Mouse (Mus musculus): ENCODE measurements around the gene Gm5269. TPM values are rescaled to one million over a fixed set of nuclear protein-coding genes. Genes with fewer than 3 reads are reported as not detected.

Gm5269 gene
- not detected in 2 replicates for polyA plus RNA-seq (2012; rRNA removed)

DNA sequence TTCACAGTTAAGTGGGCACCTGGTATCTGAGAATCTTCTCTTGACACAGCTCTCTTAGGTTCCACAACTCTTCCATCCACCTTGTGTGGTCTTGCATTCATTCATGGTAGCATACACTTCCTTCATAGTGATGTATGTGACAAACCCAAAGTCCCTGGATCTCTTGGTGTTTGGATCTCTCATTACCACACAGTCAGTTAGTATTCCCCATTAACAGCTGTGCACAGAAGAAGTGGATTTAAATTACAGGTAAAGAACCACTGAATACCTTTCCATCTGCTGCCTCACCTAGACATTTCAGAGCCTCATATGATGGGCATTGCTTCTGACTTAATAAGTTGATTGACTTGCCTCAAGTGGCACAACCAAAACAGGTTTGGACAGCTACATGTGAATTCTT lies at the start of gene Gm5269:
Gene Gm5269 (minus strand): TSS at position 101 of the 400 bp plus-strand sequence.
- no peak for DNase-seq (ENCODE audit: low read depth, low spot score)

DNA sequence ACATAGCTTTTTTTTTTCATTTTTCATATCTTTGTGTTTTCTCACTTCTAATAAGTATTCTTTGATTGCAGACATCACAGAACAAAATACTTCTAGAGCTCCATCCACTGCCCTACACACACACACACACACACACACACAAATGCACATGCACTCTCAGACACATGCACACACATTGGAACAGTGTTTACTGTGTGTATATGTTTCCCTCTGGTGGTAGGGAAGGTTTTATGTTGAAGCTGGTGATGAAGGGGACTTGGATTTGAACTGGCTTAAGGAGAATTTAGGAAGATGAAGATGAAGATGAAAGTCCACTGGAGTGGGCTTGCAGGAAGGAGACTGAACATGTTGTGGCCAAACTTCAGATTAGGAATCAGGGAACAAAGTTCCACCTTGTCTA lies 41.1 kb upstream of the Gm5269 start:
- no peak for DNase-seq (ENCODE audit: low read depth, low spot score)

GRCm38 (mm10) chr1:45926911-45927310 lies 36.8 kb upstream of the Gm5269 start:
- WGBS, result 74% methylated on average over 3 of the region's 3 CpGs
- DNase-seq (ENCODE audit: low read depth, low spot score), result no peak

- 55% methylated on average over 9 of the region's 9 CpGs for WGBS
- no peak for DNase-seq (ENCODE audit: low read depth, low spot score)
Observed at GRCm38 (mm10) chr1:45926393-45926763, 36.3 kb upstream of the Gm5269 start, which contains the start of gene Slc40a1. TSS of gene Slc40a1 (minus strand) at chr1:45926523.

DNA sequence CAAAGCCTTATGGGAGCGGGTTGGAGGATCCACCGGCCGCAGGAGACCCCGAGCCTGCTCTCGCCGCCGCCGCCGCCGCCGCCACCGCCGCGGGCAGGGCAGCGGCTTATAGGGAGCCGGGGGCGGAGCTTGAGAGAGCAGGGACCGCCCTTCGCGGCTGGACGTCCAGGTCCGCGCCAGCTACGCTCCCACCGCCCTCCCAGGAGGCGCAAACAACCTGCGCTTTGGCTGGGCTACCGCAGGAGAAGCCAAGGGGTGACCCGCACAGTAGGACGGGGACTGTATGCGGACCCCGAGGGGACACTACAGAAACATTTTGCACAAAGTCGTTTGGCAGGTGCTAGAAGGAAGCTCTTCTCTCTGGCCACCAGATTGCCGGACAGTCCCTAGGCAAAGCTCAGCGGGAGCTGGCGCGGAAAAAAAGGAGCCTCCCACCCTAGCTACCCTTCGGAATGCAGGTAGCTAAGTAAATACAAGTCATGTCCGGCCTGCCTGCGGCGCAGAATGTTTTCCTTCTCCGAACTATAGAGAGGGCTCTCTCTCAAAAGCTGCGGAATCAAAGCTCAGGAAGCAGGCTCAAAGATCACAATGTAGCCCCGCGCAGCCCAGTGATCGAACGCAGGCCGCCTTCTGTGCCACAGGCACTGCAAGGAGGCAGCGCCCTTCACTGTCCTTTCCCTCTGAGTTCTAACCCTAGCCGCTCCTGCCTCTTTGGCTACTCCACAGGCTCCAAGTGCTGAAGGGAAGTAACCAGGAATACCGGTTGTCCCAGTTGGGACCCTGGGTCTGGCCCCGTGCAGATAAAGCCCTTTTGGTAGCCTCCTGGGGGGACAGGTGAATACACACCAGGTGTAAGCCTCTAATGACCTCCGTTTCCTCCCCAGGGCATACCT lies 35.7 kb upstream of the Gm5269 start:
- 1% methylated on average over 53 of the region's 53 CpGs for WGBS
- DNase-seq (ENCODE audit: low read depth, low spot score), result peak; percentile 57

- no peak for DNase-seq (ENCODE audit: low read depth, low spot score)
- 2% methylated on average over 7 of the region's 7 CpGs for WGBS
Observed at GRCm38 (mm10) chr1:45925131-45925499, 35.0 kb upstream of the Gm5269 start.

DNA sequence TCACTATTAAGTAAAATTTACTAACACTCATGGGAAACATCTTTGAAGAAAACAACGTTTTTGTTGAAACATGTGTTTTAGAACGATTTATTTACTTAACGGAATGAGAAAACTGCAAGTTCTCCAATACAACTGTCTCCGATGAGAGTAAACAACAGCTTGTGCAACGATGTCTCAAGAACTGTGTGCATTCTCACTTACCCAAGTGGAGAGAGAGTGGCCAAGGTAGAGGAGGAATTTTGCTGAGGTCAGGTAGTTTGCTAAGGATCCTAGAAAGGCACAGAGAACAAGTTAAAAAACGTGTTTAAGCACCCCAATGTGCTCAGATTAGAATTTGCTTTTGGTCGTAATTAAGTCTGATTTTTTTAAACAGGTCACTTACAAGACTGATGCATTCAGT lies 34.4 kb upstream of the Gm5269 start:
- WGBS, result 32% methylated on average over 7 of the region's 7 CpGs

GRCm38 (mm10) chr1:45923306-45923705 lies 33.2 kb upstream of the Gm5269 start:
- no peak for DNase-seq (ENCODE audit: low read depth, low spot score)
- WGBS, result 61% methylated on average over 4 of the region's 4 CpGs

More for the DNA sequence above, 34.4 kb upstream of the Gm5269 start:
- no peak for DNase-seq (ENCODE audit: low read depth, low spot score)

DNA sequence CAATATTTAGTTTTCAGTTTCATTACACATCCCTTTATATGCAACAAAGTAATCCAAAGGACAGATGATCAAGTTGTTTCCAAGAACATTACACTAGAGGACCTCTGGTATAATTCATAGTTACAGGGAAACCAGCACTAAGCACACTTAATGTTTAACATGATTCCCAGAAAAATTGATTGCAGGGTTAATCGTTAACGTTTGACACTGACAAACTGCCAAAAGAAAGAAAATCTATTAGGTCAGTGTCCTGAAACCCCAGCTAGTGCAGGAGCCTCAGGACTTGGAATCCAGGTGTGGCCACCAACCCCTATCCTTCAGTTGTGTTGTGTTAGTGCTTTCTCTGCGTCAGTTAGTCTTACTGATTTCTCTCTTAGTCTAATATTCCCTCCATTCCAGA lies 30.6 kb upstream of the Gm5269 start:
- DNase-seq (ENCODE audit: low read depth, low spot score), result no peak
- 27% methylated on average over 3 of the region's 3 CpGs for WGBS

GRCm38 (mm10) chr1:45919752-45920151 lies 29.7 kb upstream of the Gm5269 start:
- DNase-seq (ENCODE audit: low read depth, low spot score), result no peak
- WGBS, result 100% methylated on average over 1 of the region's 1 CpGs

DNA sequence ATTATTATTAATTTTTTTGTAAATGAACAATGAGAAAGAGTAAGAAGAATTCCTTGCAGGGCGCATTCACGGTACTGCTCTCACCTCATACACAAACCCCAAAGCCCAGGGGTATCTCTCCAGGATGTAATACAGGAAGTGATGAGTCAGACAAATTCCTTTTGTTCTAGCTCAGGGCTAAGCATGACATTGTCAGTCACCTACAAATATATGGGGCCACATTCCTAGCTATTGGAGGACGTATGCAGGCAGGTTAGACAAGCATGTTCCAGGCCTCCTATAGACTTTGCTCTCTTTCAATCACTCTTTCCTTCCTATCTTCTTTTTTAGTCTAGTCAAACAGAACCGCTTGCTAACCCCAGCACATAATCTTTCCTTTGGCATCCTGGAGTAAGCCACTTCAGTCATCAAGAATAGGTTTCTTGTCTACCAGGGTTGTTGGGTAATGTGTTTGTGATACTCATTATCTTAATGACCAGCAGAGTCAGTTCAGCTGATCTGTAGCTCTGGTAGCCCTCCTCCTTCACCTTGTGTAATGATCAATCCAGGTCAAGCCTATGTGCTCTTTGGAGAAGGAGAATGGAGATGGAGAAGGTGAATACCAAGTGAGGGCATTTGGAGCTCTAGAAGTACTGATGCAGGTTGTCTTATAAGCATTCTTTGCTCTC lies 27.2 kb upstream of the Gm5269 start:
- 78% methylated on average over 4 of the region's 4 CpGs for WGBS
- DNase-seq (ENCODE audit: low read depth, low spot score), result no peak

DNA sequence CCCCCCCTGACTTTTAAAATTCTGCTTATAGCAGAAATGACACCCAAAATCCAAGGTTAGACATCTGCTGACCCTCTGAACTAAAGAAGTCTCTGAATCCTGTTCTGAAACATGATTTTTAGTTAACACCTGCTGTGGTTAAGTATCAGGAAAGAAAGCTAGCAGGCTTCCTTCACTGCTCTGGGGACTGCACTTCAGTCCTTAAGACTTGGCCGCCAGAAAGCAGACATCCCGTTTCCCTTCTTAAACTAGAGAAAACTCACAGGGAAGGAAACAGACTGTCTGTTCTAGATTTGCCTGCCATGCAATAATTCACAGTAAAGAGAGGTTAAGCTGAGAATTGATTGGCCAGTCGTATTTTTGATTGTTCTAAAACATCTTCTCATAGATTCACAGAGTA lies 26.1 kb upstream of the Gm5269 start:
- WGBS, result 67% methylated on average over 3 of the region's 3 CpGs
- no peak for DNase-seq (ENCODE audit: low read depth, low spot score)

DNA sequence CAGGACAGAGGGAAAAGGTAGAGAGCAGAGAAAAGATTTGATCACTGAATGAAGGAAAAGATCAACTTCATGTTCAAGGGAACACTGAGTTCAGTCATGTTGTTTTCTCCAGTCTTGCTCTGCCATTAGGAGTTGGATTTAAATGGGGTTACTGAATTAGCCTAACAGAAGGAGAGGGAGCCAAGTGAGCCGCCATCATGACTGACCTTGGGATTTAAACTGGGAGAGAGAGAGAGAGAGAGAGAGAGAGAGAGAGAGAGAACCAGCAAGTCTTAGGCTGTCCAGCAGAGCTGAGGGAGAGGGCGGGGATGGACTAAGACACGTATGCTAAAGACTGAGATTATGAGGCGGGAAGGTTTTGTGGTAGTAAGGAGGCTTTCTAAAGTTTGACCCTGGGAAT lies 24.2 kb upstream of the Gm5269 start:
- no peak for DNase-seq (ENCODE audit: low read depth, low spot score)
- 94% methylated on average over 4 of the region's 4 CpGs for WGBS

- DNase-seq (ENCODE audit: low read depth, low spot score), result peak; percentile 59
- 23% methylated on average over 5 of the region's 5 CpGs for WGBS
Observed at GRCm38 (mm10) chr1:45905107-45905821, 15.2 kb upstream of the Gm5269 start.

GRCm38 (mm10) chr1:45904161-45904560 lies 14.1 kb upstream of the Gm5269 start:
- peak; percentile 54 for DNase-seq (ENCODE audit: low read depth, low spot score)
- WGBS, result 45% methylated on average over 3 of the region's 3 CpGs

DNA sequence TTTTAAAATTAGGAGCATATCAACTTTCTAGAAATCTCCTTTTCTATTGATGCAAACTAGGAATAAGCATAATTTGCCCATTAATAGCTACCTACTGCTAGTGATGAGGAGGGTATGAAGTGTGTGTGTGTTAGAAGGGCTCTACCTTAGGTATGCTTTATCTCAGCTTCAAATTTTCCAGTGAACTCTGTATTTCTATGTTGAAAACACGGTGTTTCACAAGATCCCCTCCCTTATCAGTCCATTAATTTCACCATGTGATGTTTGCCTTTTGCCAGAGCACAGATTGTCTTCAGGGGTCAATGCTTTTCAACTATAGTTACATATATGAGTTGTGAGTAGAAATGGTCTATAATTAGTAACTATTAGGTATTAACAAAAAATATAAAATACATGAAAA lies 8.0 kb upstream of the Gm5269 start:
- no peak for DNase-seq (ENCODE audit: low read depth, low spot score)
- 44% methylated on average over 1 of the region's 1 CpGs for WGBS

- 53% methylated on average over 6 of the region's 6 CpGs for WGBS
- DNase-seq (ENCODE audit: low read depth, low spot score), result no peak
Observed at GRCm38 (mm10) chr1:45894168-45894912, 4.3 kb upstream of the Gm5269 start.

DNA sequence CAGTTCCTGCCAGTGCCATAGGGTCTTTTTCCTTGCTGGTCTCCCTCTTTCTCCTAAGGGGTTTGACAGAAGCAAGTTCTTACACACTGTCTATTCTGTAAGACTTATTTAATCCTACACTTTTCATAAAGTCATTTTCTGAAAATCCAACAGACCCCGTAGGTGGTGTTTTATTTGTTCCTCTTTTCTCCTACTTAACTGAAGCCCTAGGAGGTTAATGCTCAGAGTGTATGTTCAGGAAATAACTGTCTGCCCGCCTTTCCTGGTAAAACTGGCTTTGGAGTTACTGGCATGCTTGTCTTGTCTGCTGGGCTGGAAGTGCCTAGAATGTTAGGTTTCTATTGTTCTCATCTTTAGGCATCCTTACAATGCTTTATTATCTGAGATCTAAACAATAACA lies 1.9 kb upstream of the Gm5269 start:
- no peak for DNase-seq (ENCODE audit: low read depth, low spot score)
- WGBS, result 68% methylated on average over 2 of the region's 2 CpGs

- 60% methylated on average over 9 of the region's 9 CpGs for WGBS
- DNase-seq (ENCODE audit: low read depth, low spot score), result no peak
Observed at GRCm38 (mm10) chr1:45886800-45887199, 3.3 kb downstream of the Gm5269 start.

- DNase-seq (ENCODE audit: low read depth, low spot score), result no peak
Observed at GRCm38 (mm10) chr1:45883378-45883777, 6.7 kb downstream of the Gm5269 start.
